Mouse (Mus musculus) G1E (cell line): ENCODE data around the gene Pcbd1.

Experiments
- CTCF ChIP-seq: IDR thresholded peaks from 2 replicates; pipeline ENCODE4 v1.5.1; 2012; ENCODE audit warnings: low read depth, low read length, inconsistent platforms, mixed read lengths
- GATA1 ChIP-seq: IDR thresholded peaks from 2 replicates; pipeline ENCODE4 v1.6.1; 2012; ENCODE audit warnings: borderline replicate concordance, low read length, inconsistent platforms, mixed read lengths

DNA sequence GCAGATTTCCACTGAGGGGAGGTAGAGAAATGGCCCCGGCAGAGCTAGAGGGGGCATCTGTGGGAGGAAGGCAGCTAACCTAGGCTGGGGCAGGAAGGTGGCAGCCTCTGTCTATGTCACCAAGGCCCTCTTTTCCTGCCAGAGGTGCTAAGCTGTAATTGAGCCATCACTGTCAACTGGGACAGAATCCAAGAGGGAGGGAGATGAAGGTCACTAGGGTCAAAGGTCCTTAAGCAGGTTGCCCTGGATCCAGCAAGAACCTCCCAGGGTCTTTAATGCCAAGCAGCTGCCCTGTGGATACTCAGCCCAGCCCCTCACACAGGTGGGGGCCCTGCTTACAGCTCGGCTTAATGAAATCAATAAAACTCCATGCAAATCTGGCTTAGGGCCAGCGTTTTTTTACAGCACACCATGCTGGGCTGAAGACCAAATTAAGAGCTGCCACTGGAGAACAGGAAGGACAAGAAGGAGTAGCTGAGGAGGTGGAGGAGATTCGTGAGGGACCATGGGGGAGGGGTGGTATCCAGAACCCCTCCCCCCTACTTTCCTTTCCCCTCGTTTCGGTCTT lies 29.5 kb upstream of the Pcbd1 start:
- TF ChIP-seq CTCF (no peak), GATA1 (no peak)
